Mouse (Mus musculus) gastrocnemius, adult 18-20 months (tissue): Measurements from ENCODE around the gene Psen2. TPM values are rescaled to one million over a fixed set of nuclear protein-coding genes. Genes with fewer than 3 reads are reported as not detected.

Source experiments
- DNase-seq: peaks from one replicate; pipeline ENCODE4 v3.0.0; 2021; ENCODE audit warnings: low spot score
- total RNA-seq, 2 experiments: library from RNA; stranded (reverse); gene quantifications; 2 replicates each; pipeline ENCODE4 v1.2.3; 2021

Gene Psen2
- total RNA-seq, 2 experiments from 2014 or later: 8.2 to 8.4 TPM

GRCm38 (mm10) chr1:180249666-180250440, 13.4 kb downstream of the Psen2 start:
- DNase-seq: peak; percentile 86

DNA sequence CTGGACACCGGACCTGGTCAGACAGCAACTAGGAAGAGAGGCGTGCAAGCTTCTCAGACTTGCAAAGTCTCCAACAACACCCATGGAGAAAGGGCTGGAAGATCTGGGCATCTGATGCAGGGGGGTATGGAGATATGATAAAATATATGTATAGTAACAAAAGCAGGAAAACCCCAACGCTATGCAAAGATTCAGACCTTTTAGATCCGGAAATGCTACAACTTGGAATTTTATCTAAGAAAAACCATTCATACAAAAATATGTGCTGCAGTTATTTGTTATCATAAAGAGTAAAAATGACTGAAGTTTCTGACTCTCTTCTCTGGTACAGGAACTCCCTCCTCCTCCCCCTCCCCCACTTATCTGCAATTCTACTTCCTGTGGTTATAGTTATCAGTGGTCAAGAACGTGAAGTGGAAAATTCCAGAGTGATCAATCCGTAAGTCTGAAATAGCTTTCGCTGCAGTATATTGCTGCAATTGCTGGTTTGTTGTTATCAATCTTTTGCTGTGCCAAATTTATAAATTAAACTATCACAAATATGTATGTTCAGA, 14.6 kb downstream of the Psen2 start:
- no peak for DNase-seq

GRCm38 (mm10) chr1:180247901-180248300, 15.3 kb downstream of the Psen2 start:
- DNase-seq: no peak

DNA sequence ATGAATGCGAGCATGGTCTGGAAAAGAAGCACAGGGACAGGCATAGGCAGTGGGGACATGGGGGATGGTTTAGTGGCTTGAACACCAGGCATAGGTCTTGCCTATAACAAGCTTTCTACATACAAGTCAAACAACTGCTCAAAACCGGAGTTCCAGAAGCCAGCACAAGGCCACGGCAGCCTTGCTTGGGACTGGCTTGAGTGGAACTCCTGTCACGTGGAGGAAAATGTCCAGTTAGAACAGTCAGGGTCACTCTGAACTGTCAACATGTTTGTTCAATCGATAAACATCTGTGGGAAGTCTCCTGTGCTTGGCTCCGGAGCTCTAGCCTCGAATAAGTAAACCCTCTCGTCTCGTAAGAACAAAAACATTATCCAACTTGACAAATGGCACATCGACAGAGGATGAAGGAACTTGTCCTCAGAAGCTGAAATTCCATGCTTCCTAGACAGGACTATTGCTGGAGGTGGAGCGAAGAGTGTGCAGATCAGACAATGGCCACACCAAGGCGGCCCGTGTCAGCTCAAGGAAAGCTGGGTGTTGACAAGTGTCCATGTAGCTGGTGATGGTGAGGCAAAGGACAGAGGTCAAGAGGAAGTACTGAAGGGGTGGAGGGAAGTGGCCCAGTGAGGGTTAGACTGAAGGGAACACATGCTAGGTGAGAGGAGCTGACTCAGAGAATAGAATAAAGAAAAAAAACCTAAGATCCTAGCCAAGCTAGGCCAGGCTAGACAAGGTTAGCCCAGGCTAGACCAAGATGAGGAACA, 17.3 kb downstream of the Psen2 start:
- DNase-seq: no peak

DNA sequence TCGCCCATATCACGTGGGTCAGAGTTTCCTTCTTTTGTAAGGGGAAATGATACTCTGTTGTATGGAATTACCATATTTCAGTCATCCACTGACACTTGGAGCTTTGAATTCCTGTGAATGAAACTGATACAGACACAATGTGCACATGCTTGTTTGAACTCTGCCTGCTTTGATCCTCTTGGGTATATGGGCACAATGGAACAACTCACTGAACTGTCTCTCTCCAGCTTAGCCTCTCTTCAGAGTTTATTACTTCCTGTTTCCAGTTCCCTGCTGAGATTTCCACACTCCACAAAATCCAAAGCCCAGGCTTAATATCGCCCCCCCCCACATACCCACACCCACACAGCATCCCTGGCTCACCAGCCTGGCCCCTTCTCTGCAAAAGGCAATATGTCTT, 31.5 kb downstream of the Psen2 start:
- DNase-seq: no peak

DNA sequence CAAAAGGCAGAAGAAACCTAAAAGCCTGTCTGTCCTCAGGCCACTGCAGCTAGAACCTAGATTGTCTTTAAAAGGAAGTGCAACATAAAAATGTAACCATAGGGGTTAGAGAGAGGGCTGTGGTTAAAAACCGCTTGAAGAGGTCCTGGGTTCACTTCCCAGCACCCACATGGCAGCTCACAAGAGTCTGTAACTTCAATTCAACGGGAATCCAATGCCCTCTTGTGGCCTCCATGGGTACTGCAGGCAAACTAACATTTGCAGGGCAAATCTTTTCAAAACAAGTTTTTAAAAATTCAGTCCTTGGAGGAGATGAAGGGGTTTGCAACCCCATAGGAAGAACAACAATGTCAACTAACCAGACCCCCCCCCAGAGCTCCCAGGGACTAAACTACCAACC, 32.7 kb downstream of the Psen2 start:
- DNase-seq: no peak

- no peak for DNase-seq
Measured at GRCm38 (mm10) chr1:180229906-180230305, 33.3 kb downstream of the Psen2 start.

DNA sequence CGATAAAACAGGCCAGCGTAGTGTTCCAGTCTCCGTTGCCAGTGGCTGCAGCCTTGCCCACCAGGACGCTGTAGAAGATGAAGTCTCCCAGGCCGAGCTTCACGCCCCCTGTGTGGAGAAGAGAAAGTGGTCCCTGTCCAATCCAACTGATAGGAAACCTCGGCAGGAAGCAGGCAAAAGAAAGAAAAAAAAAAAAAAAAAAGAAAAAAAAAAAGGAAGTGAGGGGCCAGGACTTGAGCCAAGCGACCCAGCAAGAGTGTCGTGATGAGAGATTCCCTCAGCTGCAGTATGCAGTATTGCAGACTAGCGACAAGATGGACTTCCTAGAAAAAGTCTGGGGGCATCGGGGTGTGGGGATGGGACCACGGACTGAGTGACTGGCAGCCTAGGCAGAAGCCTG, 34.4 kb downstream of the Psen2 start:
- DNase-seq: no peak

- DNase-seq: no peak
Measured at GRCm38 (mm10) chr1:180226766-180227165, 36.5 kb downstream of the Psen2 start.

- no peak for DNase-seq
Measured at GRCm38 (mm10) chr1:180226221-180226713, 37.0 kb downstream of the Psen2 start.

GRCm38 (mm10) chr1:180225500-180226220, 37.6 kb downstream of the Psen2 start:
- DNase-seq: peak; percentile 52

DNA sequence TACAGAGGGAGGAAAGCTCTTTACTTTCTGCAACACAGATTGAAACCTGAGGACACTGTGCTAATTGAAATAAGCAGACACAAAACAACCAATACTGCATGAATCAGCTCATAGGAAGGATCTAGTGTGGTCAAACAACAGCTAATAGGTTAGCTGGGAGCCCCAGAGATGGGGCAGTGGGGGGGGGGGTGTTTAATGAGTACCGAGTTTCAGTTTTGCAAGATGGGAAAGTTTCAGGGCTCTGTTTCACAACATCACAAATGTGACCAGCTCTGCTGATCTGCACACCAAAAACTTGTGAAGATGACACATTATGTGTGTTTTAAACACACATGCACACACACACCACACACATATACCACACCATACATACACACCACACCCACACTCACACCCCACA, 41.2 kb downstream of the Psen2 start:
- DNase-seq: no peak

GRCm38 (mm10) chr1:180220791-180221542, 42.3 kb downstream of the Psen2 start:
- peak; percentile 33 for DNase-seq

- DNase-seq: no peak
Measured at GRCm38 (mm10) chr1:180216541-180217276, 46.5 kb downstream of the Psen2 start.

- peak; percentile 72 for DNase-seq
Measured at GRCm38 (mm10) chr1:180215044-180215443, 48.2 kb downstream of the Psen2 start.

- DNase-seq: no peak
Measured at GRCm38 (mm10) chr1:180212911-180213310, 50.3 kb downstream of the Psen2 start.

- DNase-seq: peak; percentile 70
Measured at GRCm38 (mm10) chr1:180210781-180211271, 52.4 kb downstream of the Psen2 start.

DNA sequence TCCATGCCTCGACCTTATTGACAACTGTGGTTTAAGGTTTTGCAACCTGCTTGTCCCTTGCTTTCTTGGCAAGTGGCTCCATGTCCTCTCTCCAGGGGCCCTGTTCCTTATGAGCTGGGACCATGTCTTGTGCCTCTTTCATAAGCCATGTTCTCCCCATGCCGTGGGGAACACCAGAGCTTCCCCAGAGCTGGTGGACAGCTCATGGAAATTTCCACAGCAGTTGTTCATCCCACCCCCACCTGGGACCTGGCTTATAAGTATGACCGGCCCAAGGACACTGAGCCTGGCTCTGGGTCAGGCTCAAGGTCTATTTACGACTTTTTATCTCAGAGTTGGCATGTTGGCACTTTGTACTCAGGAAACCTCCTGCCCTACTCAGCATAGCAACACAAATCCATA, 53.2 kb downstream of the Psen2 start:
- peak; percentile 70 for DNase-seq

- DNase-seq: no peak
Measured at GRCm38 (mm10) chr1:180208370-180208769, 54.9 kb downstream of the Psen2 start.

GRCm38 (mm10) chr1:180200722-180201121, 62.5 kb downstream of the Psen2 start:
- peak; percentile 61 for DNase-seq
